Mouse (Mus musculus) urinary bladder, postnatal 10 days (tissue): ENCODE data around the gene Siva1.

ENCODE experiments used
- DNase-seq: peaks from one replicate; pipeline ENCODE4 v3.0.0; 2022; ENCODE audit warnings: low spot score

Gene Siva1

GRCm38 (mm10) chr12:112659109-112659508 is 14.6 kb downstream of the Siva1 start:
- no peak for DNase-seq

GRCm38 (mm10) chr12:112660576-112661326 is 16.3 kb downstream of the Siva1 start:
- DNase-seq = no peak

- no peak for DNase-seq
Measured at GRCm38 (mm10) chr12:112661327-112661605, 16.8 kb downstream of the Siva1 start.

GRCm38 (mm10) chr12:112661851-112662250 is 17.4 kb downstream of the Siva1 start:
- no peak for DNase-seq

GRCm38 (mm10) chr12:112663303-112663702 is 18.8 kb downstream of the Siva1 start:
- DNase-seq = no peak

GRCm38 (mm10) chr12:112663716-112664115 is 19.2 kb downstream of the Siva1 start:
- no peak for DNase-seq

- no peak for DNase-seq
Measured at GRCm38 (mm10) chr12:112664124-112664523, 19.6 kb downstream of the Siva1 start.

GRCm38 (mm10) chr12:112664656-112665055 is 20.2 kb downstream of the Siva1 start:
- no peak for DNase-seq

GRCm38 (mm10) chr12:112665445-112665844 is 21.0 kb downstream of the Siva1 start:
- DNase-seq = no peak

GRCm38 (mm10) chr12:112665881-112666544 is 21.5 kb downstream of the Siva1 start:
- no peak for DNase-seq

- DNase-seq = no peak
Measured at GRCm38 (mm10) chr12:112667619-112668297, 23.3 kb downstream of the Siva1 start.

- DNase-seq = no peak
Measured at GRCm38 (mm10) chr12:112670718-112671393, 26.4 kb downstream of the Siva1 start.

- no peak for DNase-seq
Measured at GRCm38 (mm10) chr12:112671891-112672290, 27.4 kb downstream of the Siva1 start.

- no peak for DNase-seq
Measured at GRCm38 (mm10) chr12:112672744-112673575, 28.5 kb downstream of the Siva1 start.

- DNase-seq = no peak
Measured at GRCm38 (mm10) chr12:112673576-112674091, 29.2 kb downstream of the Siva1 start.

- DNase-seq = no peak
Measured at GRCm38 (mm10) chr12:112674132-112675011, 29.9 kb downstream of the Siva1 start, which contains the start of gene Akt1. Gene Akt1, minus strand, starts transcription at chr12:112674884.

GRCm38 (mm10) chr12:112675245-112676035 is 31.0 kb downstream of the Siva1 start:
- DNase-seq = no peak

GRCm38 (mm10) chr12:112677076-112677475 is 32.6 kb downstream of the Siva1 start:
- DNase-seq = no peak

GRCm38 (mm10) chr12:112677943-112678554 is 33.6 kb downstream of the Siva1 start:
- no peak for DNase-seq
